10 mouse cellular contexts compared by ENCODE assay signal in the genomic region with DNA sequence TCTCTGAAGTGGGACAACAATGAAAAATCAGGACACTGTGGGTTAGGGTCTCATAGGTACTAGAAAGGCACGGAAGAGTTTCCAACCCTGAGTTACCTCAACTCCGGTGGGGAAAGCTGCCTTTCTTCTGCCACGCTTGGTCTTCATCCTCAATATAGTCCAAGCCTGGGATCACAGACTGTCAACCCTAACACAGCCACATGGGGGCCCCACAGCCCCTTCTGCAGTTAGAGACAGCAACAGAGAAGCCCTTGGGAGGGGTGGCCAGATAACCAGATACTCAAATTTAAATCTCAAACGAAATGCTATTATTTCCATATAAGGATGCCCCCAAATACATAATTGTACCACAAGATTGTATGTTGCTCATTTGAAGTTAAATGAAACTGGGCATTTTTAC. TPM values are rescaled to one million over a fixed set of nuclear protein-coding genes. Genes with fewer than 3 reads are reported as not detected.
DNase-seq lines count a peak whose midpoint lies in the region; ATAC-seq and TF ChIP-seq lines count a peak whose summit lies in the region.
"Had no signal": no experiment of that assay in that cellular context is flagged by ENCODE, and none has a peak within 500 bp of the region (broad histone marks: within the 10 kb centered on the region; RNA-seq: fewer than 3 reads in every experiment).

No protein-coding gene starts in this region.

- H3K4me1 ChIP-seq in midbrain, embryonic 14.5 days (ENCODE audit: control insufficient read depth, insufficient read depth, low read length), result no peaks in the 10 kb centered on the region
- no peaks in the 10 kb centered on the region for H3K4me1 ChIP-seq in midbrain, embryonic 16.5 days (ENCODE audit: control insufficient read depth, insufficient read depth, low read length)
- peaks cover 9% of the 10 kb centered on the region for H3K4me1 ChIP-seq in embryonic facial prominence, embryonic 12.5 days
- peaks cover 28% of the 10 kb centered on the region for H3K4me1 ChIP-seq in intestine, embryonic 15.5 days (replicated peaks)
- 0 out of 2 replicates have a peak, but pooled peaks cover 5% of the 10 kb centered on the region for H3K4me1 ChIP-seq in liver, adult 2 months (ENCODE audit: control insufficient read depth, insufficient read depth, low read length)
- H3K4me1 ChIP-seq in forebrain, embryonic 15.5 days, result no peaks in the 10 kb centered on the region
- H3K4me1 ChIP-seq: midbrain, embryonic 12.5 days had no signal

- TF ChIP-seq POLR2A in liver, adult 2 months (IDR thresholded peaks at IDR 0.05; ENCODE audit: extremely low read depth, insufficient read depth, low read length), result no peak

- no peak overlapping the region for H3K9ac ChIP-seq in midbrain, embryonic 14.5 days (replicated peaks; ENCODE audit: low read length)
- H3K9ac ChIP-seq in midbrain, embryonic 16.5 days (ENCODE audit: low read depth, low read length), result no peak overlapping the region
- no peak overlapping the region for H3K9ac ChIP-seq in embryonic facial prominence, embryonic 12.5 days
- H3K9ac ChIP-seq in intestine, embryonic 15.5 days, result no peak overlapping the region
- H3K9ac ChIP-seq in liver, adult 2 months (ENCODE audit: low read depth, low read length), result no peak overlapping the region
- no peak overlapping the region for H3K9ac ChIP-seq in forebrain, embryonic 15.5 days (replicated peaks)
- H3K9ac ChIP-seq: embryonic facial prominence, embryonic 13.5 days; midbrain, embryonic 12.5 days had no signal

- no peak overlapping the region for H3K4me3 ChIP-seq in midbrain, embryonic 14.5 days (replicated peaks; ENCODE audit: low read depth, low read length)
- no peak overlapping the region for H3K4me3 ChIP-seq in midbrain, embryonic 16.5 days (ENCODE audit: low read depth, low read length)
- no peak overlapping the region for H3K4me3 ChIP-seq in embryonic facial prominence, embryonic 12.5 days
- H3K4me3 ChIP-seq in intestine, embryonic 15.5 days (replicated peaks), result 0 out of 2 replicates have a peak overlapping the region, but pooled peaks have one; percentile 34
- H3K4me3 ChIP-seq in liver, adult 2 months (ENCODE audit: insufficient read depth, low read depth, low read length), result no peak overlapping the region
- no peak overlapping the region for H3K4me3 ChIP-seq in forebrain, embryonic 15.5 days
- H3K4me3 ChIP-seq: embryonic facial prominence, embryonic 13.5 days; midbrain, embryonic 12.5 days had no signal

- peak; percentile 84 for TF ChIP-seq CTCF in Patski (IDR thresholded peaks at IDR 0.05)
- TF ChIP-seq CTCF in liver, adult 2 months (IDR thresholded peaks at IDR 0.05; ENCODE audit: low read depth, low read length), result peak; percentile 59

- POLR2A ChIA-PET in Patski (lab: Charles Lee), result no interaction called here

- no peak for ATAC-seq in midbrain, embryonic 14.5 days (ENCODE audit: low FRiP score, low TSS enrichment)
- no peak for ATAC-seq in midbrain, embryonic 16.5 days
- no peak for ATAC-seq in Patski
- ATAC-seq in embryonic facial prominence, embryonic 12.5 days (ENCODE audit: insufficient number of reproducible peaks, insufficient read depth, low FRiP score, low TSS enrichment), result no peak
- ATAC-seq in intestine, embryonic 15.5 days, result peak; percentile 29; the same call in 1 of the 2 replicates
- ATAC-seq in forebrain, embryonic 15.5 days (replicated peaks), result no peak

- H3K79me2 ChIP-seq in liver, adult 2 months (ENCODE audit: control insufficient read depth, insufficient read depth, low read length), result no peaks in the 10 kb centered on the region

- no peaks in the 10 kb centered on the region for H3K9me3 ChIP-seq in midbrain, embryonic 14.5 days (ENCODE audit: control insufficient read depth, low read length)
- H3K9me3 ChIP-seq in midbrain, embryonic 16.5 days (replicated peaks; ENCODE audit: control insufficient read depth, low read length, poor library complexity, severe bottlenecking), result no peaks in the 10 kb centered on the region
- no peaks in the 10 kb centered on the region for H3K9me3 ChIP-seq in embryonic facial prominence, embryonic 12.5 days
- no peaks in the 10 kb centered on the region for H3K9me3 ChIP-seq in intestine, embryonic 15.5 days
- H3K9me3 ChIP-seq in forebrain, embryonic 15.5 days, result no peaks in the 10 kb centered on the region
- H3K9me3 ChIP-seq: embryonic facial prominence, embryonic 13.5 days; midbrain, embryonic 12.5 days had no signal

- no peak overlapping the region for H3K4me2 ChIP-seq in midbrain, embryonic 14.5 days (ENCODE audit: low read length)
- no peak overlapping the region for H3K4me2 ChIP-seq in midbrain, embryonic 16.5 days (ENCODE audit: low read length)
- H3K4me2 ChIP-seq in embryonic facial prominence, embryonic 12.5 days (replicated peaks), result no peak overlapping the region
- H3K4me2 ChIP-seq in intestine, embryonic 15.5 days (replicated peaks), result peak overlapping the region; percentile 58; the same call in 1 of the 2 replicates
- H3K4me2 ChIP-seq in forebrain, embryonic 15.5 days (replicated peaks), result no peak overlapping the region
- H3K4me2 ChIP-seq: embryonic facial prominence, embryonic 13.5 days; midbrain, embryonic 12.5 days had no signal

- in situ Hi-C loops in Patski (cut with MboI; ENCODE audit: low pct_unique_long_range_greater_than_20kb), result no loop called here

- H3K36me3 ChIP-seq in midbrain, embryonic 14.5 days (ENCODE audit: control insufficient read depth, insufficient read depth, low read length), result no peaks in the 10 kb centered on the region
- H3K36me3 ChIP-seq in midbrain, embryonic 16.5 days (ENCODE audit: control insufficient read depth, insufficient read depth, low read length), result no peaks in the 10 kb centered on the region
- H3K36me3 ChIP-seq in embryonic facial prominence, embryonic 12.5 days, result no peaks in the 10 kb centered on the region
- H3K36me3 ChIP-seq in intestine, embryonic 15.5 days, result no peaks in the 10 kb centered on the region
- H3K36me3 ChIP-seq in liver, adult 2 months (ENCODE audit: control insufficient read depth, insufficient read depth, low read length), result no peaks in the 10 kb centered on the region
- H3K36me3 ChIP-seq in forebrain, embryonic 15.5 days, result no peaks in the 10 kb centered on the region
- H3K36me3 ChIP-seq: embryonic facial prominence, embryonic 13.5 days; midbrain, embryonic 12.5 days had no signal

- 64% methylated on average over 4 of the region's 4 CpGs for whole genome bisulfite sequencing in midbrain, embryonic 14.5 days
- WGBS in midbrain, embryonic 16.5 days, result 62% methylated on average over 4 of the region's 4 CpGs
- 67% methylated on average over 4 of the region's 4 CpGs for WGBS in embryonic facial prominence, embryonic 12.5 days
- WGBS in intestine, embryonic 15.5 days, result 48% methylated on average over 4 of the region's 4 CpGs
- WGBS in liver, adult 2 months, result 56% methylated on average over 4 of the region's 4 CpGs
- WGBS in forebrain, embryonic 15.5 days, result 75% methylated on average over 4 of the region's 4 CpGs

- no peak overlapping the region for H3K27ac ChIP-seq in midbrain, embryonic 14.5 days (replicated peaks; ENCODE audit: low read depth, low read length)
- no peak overlapping the region for H3K27ac ChIP-seq in midbrain, embryonic 16.5 days (ENCODE audit: low read length)
- H3K27ac ChIP-seq in embryonic facial prominence, embryonic 12.5 days, result peak overlapping the region; percentile 54; the same call in 1 of the 2 replicates
- H3K27ac ChIP-seq in intestine, embryonic 15.5 days, result peak overlapping the region; percentile 98
- H3K27ac ChIP-seq in liver, adult 2 months (replicated peaks; ENCODE audit: insufficient read depth, low read depth, low read length), result no peak overlapping the region
- H3K27ac ChIP-seq in forebrain, embryonic 15.5 days (replicated peaks), result no peak overlapping the region
- H3K27ac ChIP-seq: embryonic facial prominence, embryonic 13.5 days; midbrain, embryonic 12.5 days had no signal

- peak; percentile 20 for DNase-seq in midbrain, embryonic 14.5 days
- no peak for DNase-seq in Patski (ENCODE audit: low read depth, low spot score)
- no peak for DNase-seq in liver, adult 2 months (ENCODE audit: extremely low read depth, low read depth, low spot score)
- DNase-seq in right cerebral cortex, postnatal 4 days, result peak; percentile 20

- H3K27me3 ChIP-seq in midbrain, embryonic 14.5 days (ENCODE audit: control insufficient read depth, insufficient read depth, low read length), result no peaks in the 10 kb centered on the region
- H3K27me3 ChIP-seq in midbrain, embryonic 16.5 days (ENCODE audit: control insufficient read depth, insufficient read depth, low read depth, low read length), result no peaks in the 10 kb centered on the region
- H3K27me3 ChIP-seq in Patski, result no peaks in the 10 kb centered on the region
- no peaks in the 10 kb centered on the region for H3K27me3 ChIP-seq in embryonic facial prominence, embryonic 12.5 days
- no peaks in the 10 kb centered on the region for H3K27me3 ChIP-seq in intestine, embryonic 15.5 days (replicated peaks)
- no peaks in the 10 kb centered on the region for H3K27me3 ChIP-seq in liver, adult 2 months (ENCODE audit: control insufficient read depth, insufficient read depth, low read length)
- no peaks in the 10 kb centered on the region for H3K27me3 ChIP-seq in forebrain, embryonic 15.5 days
- H3K27me3 ChIP-seq: embryonic facial prominence, embryonic 13.5 days; midbrain, embryonic 12.5 days had no signal

- CTCF ChIA-PET in Patski (lab: Charles Lee), result interaction anchor here (1.0 to 1.8 kb wide), 5 partner anchors 10 to 40 kb away, joined by 3 to 4 read pairs (median 3); no protein-coding TSS in a partner anchor

RNA-seq across cellular contexts. Expression of a gene that starts 0.5 kb away (rescaled TPM):
- 0.73 and 0.99 TPM in 2 replicates for polyA plus RNA-seq in midbrain, embryonic 14.5 days (2014; fragmentation: Nextera tagmentation; extraction: Ambion mirVana)
- polyA plus RNA-seq in midbrain, embryonic 16.5 days (2015; fragmentation: Nextera tagmentation; extraction: Ambion mirVana), result 0.77 and 1.3 TPM in 2 replicates
- polyA plus RNA-seq in Patski (2021), result 0.51 TPM
- 1.2 and 1.5 TPM in 2 replicates for polyA plus RNA-seq in embryonic facial prominence, embryonic 12.5 days (2016; fragmentation: Nextera tagmentation; extraction: Ambion mirVana)
- 15.0 and 16.9 TPM in 2 replicates for polyA plus RNA-seq in intestine, embryonic 15.5 days (2015; fragmentation: Nextera tagmentation; extraction: Ambion mirVana)
- total RNA-seq in liver, adult 2 months (2014; rRNA removed), result 0.55 and 1.2 TPM in 2 replicates
- polyA plus RNA-seq in liver, adult 2 months (2012; rRNA removed), result 1.1 and 1.3 TPM in 2 replicates
- polyA plus RNA-seq in forebrain, embryonic 15.5 days (2015; fragmentation: Nextera tagmentation; extraction: Ambion mirVana), result 0.55 and 0.87 TPM in 2 replicates

RNA-seq across cellular contexts. Expression of a gene that starts 46.0 kb away (rescaled TPM):
- 59.4 and 90.4 TPM in 2 replicates for polyA plus RNA-seq in midbrain, embryonic 14.5 days (2014; fragmentation: Nextera tagmentation; extraction: Ambion mirVana)
- 81.8 and 89.3 TPM in 2 replicates for polyA plus RNA-seq in midbrain, embryonic 16.5 days (2015; fragmentation: Nextera tagmentation; extraction: Ambion mirVana)
- polyA plus RNA-seq in Patski (2021), result 44.1 TPM
- 89.7 and 94.5 TPM in 2 replicates for polyA plus RNA-seq in embryonic facial prominence, embryonic 12.5 days (2016; fragmentation: Nextera tagmentation; extraction: Ambion mirVana)
- polyA plus RNA-seq in intestine, embryonic 15.5 days (2015; fragmentation: Nextera tagmentation; extraction: Ambion mirVana), result 51.3 and 54.6 TPM in 2 replicates
- 17.1 and 17.3 TPM in 2 replicates for total RNA-seq in liver, adult 2 months (2014; rRNA removed)
- polyA plus RNA-seq in liver, adult 2 months (2012; rRNA removed), result 4.1 and 6.0 TPM in 2 replicates
- 80.6 and 87.5 TPM in 2 replicates for polyA plus RNA-seq in forebrain, embryonic 15.5 days (2015; fragmentation: Nextera tagmentation; extraction: Ambion mirVana)

Comparison
In these comparisons a context has a peak if more than half of its experiments do, and no peak if none do; other contexts are left out.
1. DNase-seq: peak in midbrain, embryonic 14.5 days (single experiment) and right cerebral cortex, postnatal 4 days (single experiment); none in Patski (single experiment) and liver, adult 2 months (single experiment).
2. H3K27ac ChIP-seq: peak in embryonic facial prominence, embryonic 12.5 days (single experiment) and intestine, embryonic 15.5 days (single experiment); none in midbrain, embryonic 14.5 days (single experiment), midbrain, embryonic 16.5 days (single experiment), liver, adult 2 months (single experiment) and forebrain, embryonic 15.5 days (single experiment).